Mouse (Mus musculus) lung, postnatal 0 days (tissue): ENCODE measurements around the gene Rbm45. TPM values are rescaled to one million over a fixed set of nuclear protein-coding genes. Genes with fewer than 3 reads are reported as not detected.
A peak's percentile ranks its signal among the peaks of the same experiment; 100 is the strongest.

Experiments
- ATAC-seq: fragments of 200-750 bp; cut with Nextera tagmentation; 2 replicates; pipeline ENCODE4 v1.8.0; 2017; ENCODE audit warnings: moderate library complexity
- DNase-seq: peaks from one replicate; pipeline ENCODE4 v3.0.0-alpha.2; 2016; ENCODE audit warnings: low spot score
- H3K27ac ChIP-seq: fragments of 300-500 bp; sonication (generic); 2 replicates; pipeline ENCODE4 v1.5.1; 2014; ENCODE audit warnings: antibody characterized with exemption, mild to moderate bottlenecking, low read length, mixed read lengths
- H3K27me3 ChIP-seq: fragments of 300-500 bp; sonication (generic); replicated peaks from 2 replicates; pipeline ENCODE4 v1.6.1; 2014; ENCODE audit warnings: low read length, mixed read lengths; ENCODE audit not compliant: insufficient read depth
- H3K36me3 ChIP-seq: fragments of 300-500 bp; sonication (generic); 2 replicates; pipeline ENCODE4 v1.6.1; 2014; ENCODE audit warnings: low read length, mixed read lengths; ENCODE audit not compliant: insufficient read depth
- H3K4me1 ChIP-seq: fragments of 300-500 bp; sonication (generic); 2 replicates; pipeline ENCODE4 v1.6.1; 2014; ENCODE audit warnings: antibody characterized with exemption, low read depth, low read length, mixed read lengths; ENCODE audit not compliant: insufficient read depth
- H3K4me2 ChIP-seq: fragments of 300-500 bp; sonication (generic); replicated peaks from 2 replicates; pipeline ENCODE4 v1.6.1; 2014; ENCODE audit warnings: low read depth, mild to moderate bottlenecking, low read length, moderate library complexity, mixed read lengths
- H3K4me3 ChIP-seq: fragments of 300-500 bp; sonication (generic); 2 replicates; pipeline ENCODE4 v1.5.1; 2014; ENCODE audit warnings: low read depth, low read length
- H3K9ac ChIP-seq: fragments of 300-500 bp; sonication (generic); replicated peaks from 2 replicates; pipeline ENCODE4 v1.6.1; 2014; ENCODE audit warnings: low read depth, mild to moderate bottlenecking
- H3K9me3 ChIP-seq: fragments of 300-500 bp; sonication (generic); 2 replicates; pipeline ENCODE4 v1.6.1; 2016; ENCODE audit warnings: low read length, mixed read lengths
- CTCF ChIP-seq: IDR thresholded peaks from 2 replicates; pipeline ENCODE4 v1.5.1; 2016; ENCODE audit warnings: antibody characterized with exemption, mild to moderate bottlenecking
- EP300 ChIP-seq: IDR thresholded peaks from 2 replicates; pipeline ENCODE4 v1.6.1; 2016; ENCODE audit warnings: antibody characterized with exemption, mild to moderate bottlenecking, control low read depth
- WGBS: fragments of 180-500 bp; shearing (Covaris S2); extraction: QIAGEN DNeasy Blood & Tissue Kit; methylation state at CpG from one replicate; pipeline ENCODE4 v1.1.7; 2014; 5-methylcytosine and 5-hydroxymethylcytosine counted together
- polyA plus RNA-seq: library from polyadenylated mRNA; unstranded; fragments of >200 nt; fragmentation: Nextera tagmentation; extraction: Ambion mirVana; gene quantifications from 2 replicates; pipeline ENCODE4 v1.2.1, GENCODE M21; 2015

Rbm45 gene
- polyA plus RNA-seq, 1 experiment from 2014 or later, result 12.7 TPM

DNA sequence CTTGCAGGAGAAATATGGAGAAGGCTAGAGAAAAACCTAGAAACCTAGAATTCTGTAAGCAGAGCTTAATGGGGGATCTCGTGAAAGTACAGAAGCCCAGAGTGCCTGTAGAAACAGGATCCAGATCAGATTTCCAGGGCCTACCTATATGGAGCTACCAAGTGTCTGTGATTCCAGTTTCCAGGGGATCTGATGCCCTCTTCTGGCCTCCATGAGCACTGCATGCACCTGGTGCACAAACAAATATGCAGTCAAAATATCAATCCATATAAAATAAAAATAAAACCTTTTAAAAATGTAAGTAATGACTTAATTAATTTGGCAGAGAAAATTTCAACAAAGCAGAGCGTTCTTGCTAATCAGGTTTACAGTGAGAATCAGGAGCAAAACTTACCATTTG, 7.7 kb upstream of the Rbm45 start:
- H3K27me3 ChIP-seq, result no peaks in the 10 kb centered on the region
- peak; percentile 58 for TF ChIP-seq CTCF
- TF ChIP-seq EP300, result no peak
- no peak overlapping the region for H3K4me3 ChIP-seq
- DNase-seq (peak; percentile 11), ATAC-seq (no peak)
- H3K4me1 ChIP-seq, result no peaks in the 10 kb centered on the region
- no peak overlapping the region for H3K9ac ChIP-seq
- H3K27ac ChIP-seq, result no peak overlapping the region
- no peaks in the 10 kb centered on the region for H3K9me3 ChIP-seq
- WGBS, result 44% methylated on average over 2 of the region's 2 CpGs
- H3K36me3 ChIP-seq, result no peaks in the 10 kb centered on the region
- H3K4me2 ChIP-seq, result no peak overlapping the region

DNA sequence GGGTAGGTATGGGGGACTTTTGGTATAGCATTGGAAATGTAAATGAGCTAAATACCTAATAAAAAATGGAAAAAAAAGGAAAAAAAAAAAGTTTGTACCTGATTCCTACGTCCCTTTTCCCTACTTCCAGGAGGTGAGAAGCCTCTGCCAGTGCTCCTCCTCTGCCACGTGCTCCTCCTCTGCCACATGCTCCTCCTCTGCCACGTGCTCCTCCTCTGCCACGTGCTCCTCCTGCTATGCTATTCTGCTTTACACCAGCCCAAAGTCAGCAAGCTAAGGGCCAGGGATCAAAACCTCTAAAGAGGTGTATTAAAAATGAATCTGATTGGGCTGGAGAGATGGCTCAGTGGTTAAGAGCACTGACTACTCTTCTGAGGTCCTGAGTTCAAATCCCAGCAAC, 4.0 kb upstream of the Rbm45 start:
- H3K36me3 ChIP-seq, result no peaks in the 10 kb centered on the region
- H3K4me2 ChIP-seq, result no peak overlapping the region
- H3K4me3 ChIP-seq, result no peak overlapping the region
- TF ChIP-seq CTCF, result no peak
- no peak for TF ChIP-seq EP300
- no peak for DNase-seq
- 81% methylated on average over 4 of the region's 4 CpGs for WGBS
- H3K27me3 ChIP-seq, result no peaks in the 10 kb centered on the region
- no peak for ATAC-seq
- H3K4me1 ChIP-seq, result peaks cover 4% of the 10 kb centered on the region
- H3K9me3 ChIP-seq, result no peaks in the 10 kb centered on the region
- H3K27ac ChIP-seq, result no peak overlapping the region
- H3K9ac ChIP-seq, result no peak overlapping the region

DNA sequence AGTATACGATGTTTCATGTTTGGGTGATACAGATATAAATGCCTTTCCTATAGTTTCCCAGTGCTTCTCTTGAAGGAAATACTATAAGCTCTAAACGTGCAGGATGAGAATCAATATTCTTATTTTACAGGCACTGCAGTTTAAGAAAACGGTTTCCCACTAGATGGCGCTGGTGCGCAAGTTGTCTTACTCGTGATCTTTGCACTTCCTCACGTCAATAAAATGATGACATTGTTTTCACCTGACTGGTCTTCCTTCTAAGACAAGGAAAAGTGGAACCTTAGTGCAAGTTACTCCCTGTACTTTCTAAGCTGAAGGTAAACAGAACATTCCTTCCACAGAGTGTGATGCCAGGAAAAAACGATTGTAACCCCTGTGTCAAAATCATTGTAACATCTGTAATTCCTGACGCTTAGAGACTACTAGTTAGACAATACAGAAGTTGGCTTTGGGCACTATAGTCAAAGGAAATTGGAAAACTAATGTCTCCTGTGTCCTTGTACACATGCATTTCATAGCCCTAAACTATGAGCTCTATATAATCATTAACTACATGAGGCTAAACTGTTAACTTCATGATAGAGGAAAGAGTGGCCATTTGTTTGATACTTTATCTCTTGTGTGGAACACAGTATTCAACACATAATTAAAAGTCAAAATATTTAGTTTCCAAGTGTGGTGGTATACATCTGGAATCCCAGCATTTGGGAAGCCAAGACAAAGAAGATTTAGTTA, 2.4 kb upstream of the Rbm45 start:
- TF ChIP-seq EP300, result no peak; the same call in 1 of the 2 replicates
- TF ChIP-seq CTCF, result peak; percentile 88
- no peak for ATAC-seq
- Histone ChIP-seq H3K4me3 (no peak overlapping the region), H3K4me1 (peaks cover 4% of the 10 kb centered on the region), H3K27ac (no peak overlapping the region), H3K9ac (no peak overlapping the region), H3K4me2 (no peak overlapping the region), H3K27me3 (no peaks in the 10 kb centered on the region), H3K36me3 (no peaks in the 10 kb centered on the region), H3K9me3 (no peaks in the 10 kb centered on the region)
- 12% methylated on average over 9 of the region's 9 CpGs for WGBS
- peak; percentile 81 for DNase-seq

DNA sequence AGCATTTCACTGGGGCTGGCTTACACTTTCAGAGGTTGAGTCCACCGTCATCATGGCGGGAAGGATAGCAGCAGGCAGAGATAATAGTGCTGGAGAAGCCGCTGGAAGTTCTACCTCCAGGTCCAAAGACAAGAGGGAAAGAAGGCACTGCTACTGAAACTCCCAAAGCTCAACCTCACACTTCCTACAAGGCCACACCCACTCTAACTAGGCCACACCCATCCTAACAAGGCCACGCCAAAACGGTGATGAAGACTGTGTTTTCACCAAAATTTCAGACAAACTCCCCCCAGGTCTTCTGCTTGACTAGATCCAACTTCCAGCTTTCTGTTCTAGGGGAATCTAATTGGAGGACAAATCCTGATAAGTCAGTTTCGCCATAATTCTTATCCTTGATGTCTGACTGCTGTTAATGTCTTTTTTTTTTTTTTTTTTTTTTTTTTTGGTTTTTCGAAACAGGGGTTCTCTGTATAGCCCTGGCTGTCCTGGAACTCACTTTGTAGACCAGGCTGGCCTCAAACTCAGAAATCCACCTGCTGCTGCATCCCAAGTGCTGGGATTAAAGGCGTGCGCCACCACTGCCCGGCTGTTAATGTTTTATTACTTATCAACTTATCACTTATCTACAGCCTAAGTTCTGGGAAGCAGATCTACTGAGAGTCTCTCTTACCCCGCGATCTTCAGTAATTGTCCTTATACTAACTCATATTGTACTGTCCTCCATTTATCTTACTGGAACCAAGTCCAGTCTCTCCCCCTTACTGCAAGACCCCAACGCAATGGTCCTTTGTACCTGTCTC, 723 bp upstream of the Rbm45 start:
- no peak overlapping the region for H3K4me3 ChIP-seq
- WGBS, result 62% methylated on average over 13 of the region's 13 CpGs
- no peak overlapping the region for H3K4me2 ChIP-seq

DNA sequence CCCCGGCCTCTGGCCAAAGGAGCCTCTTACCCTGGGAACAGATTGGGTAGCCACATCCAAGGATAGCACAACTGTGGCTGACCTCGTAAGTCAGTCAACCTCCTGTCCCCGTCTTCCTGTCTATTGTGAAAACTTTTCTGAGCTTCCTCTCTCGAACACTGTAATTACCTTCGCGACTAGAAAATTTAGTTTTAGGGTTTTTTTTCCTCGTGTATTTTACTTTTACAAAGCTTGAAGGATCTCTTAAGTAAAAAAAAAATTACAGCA, 805 bp downstream of the Rbm45 start:
- Histone ChIP-seq H3K27me3 (no peaks in the 10 kb centered on the region), H3K4me3 (peak overlapping the region; percentile 86), H3K9me3 (no peaks in the 10 kb centered on the region), H3K4me2 (peak overlapping the region; percentile 93), H3K9ac (peak overlapping the region; percentile 55), H3K36me3 (peaks cover 10% of the 10 kb centered on the region), H3K27ac (no peak overlapping the region), H3K4me1 (peaks cover 4% of the 10 kb centered on the region)
- DNase-seq, result peak; percentile 13
- WGBS, result 1% methylated on average over 7 of the region's 7 CpGs
- TF ChIP-seq EP300, result no peak
- no peak for TF ChIP-seq CTCF
- ATAC-seq, result no peak

More for the DNA sequence above, 723 bp upstream of the Rbm45 start:
- DNase-seq (no peak), ATAC-seq (no peak)
- Histone ChIP-seq H3K27me3 (no peaks in the 10 kb centered on the region), H3K9me3 (no peaks in the 10 kb centered on the region), H3K4me1 (peaks cover 4% of the 10 kb centered on the region), H3K36me3 (no peaks in the 10 kb centered on the region; the same call in 1 of the 2 replicates), H3K9ac (no peak overlapping the region), H3K27ac (no peak overlapping the region)
- TF ChIP-seq EP300 (no peak), CTCF (no peak)

DNA sequence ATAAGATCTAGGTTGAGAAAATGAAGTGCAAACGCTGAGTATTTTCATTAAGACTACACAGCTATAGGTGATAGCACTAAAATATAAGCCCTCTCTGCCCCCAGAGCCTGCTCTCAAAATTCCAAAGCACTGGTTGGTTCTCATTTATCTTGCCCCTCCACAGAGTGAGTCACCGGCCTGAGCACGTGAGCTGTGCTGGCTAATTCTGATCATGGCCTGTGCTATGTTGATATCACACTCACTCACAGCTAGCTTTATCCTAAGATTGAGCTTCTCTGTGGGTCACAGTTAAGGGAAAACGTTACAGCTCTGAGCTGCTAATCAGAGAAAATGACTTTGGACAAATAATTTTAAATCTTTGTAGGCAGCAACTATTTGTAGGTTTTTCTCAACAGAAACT, 2.5 kb downstream of the Rbm45 start:
- H3K4me2 ChIP-seq, result no peak overlapping the region
- no peak overlapping the region for H3K4me3 ChIP-seq
- H3K36me3 ChIP-seq, result peaks cover 14% of the 10 kb centered on the region
- peak; percentile 26 for DNase-seq
- TF ChIP-seq EP300 (no peak), CTCF (no peak)
- H3K9me3 ChIP-seq, result no peaks in the 10 kb centered on the region
- no peak overlapping the region for H3K27ac ChIP-seq
- H3K4me1 ChIP-seq, result peaks cover 4% of the 10 kb centered on the region
- H3K9ac ChIP-seq, result no peak overlapping the region
- no peaks in the 10 kb centered on the region for H3K27me3 ChIP-seq
- WGBS, result 60% methylated on average over 4 of the region's 4 CpGs
- peak; percentile 26; the same call in 1 of the 2 replicates for ATAC-seq
